Mouse (Mus musculus): ENCODE measurements around the gene Znhit1. TPM values are rescaled to one million over a fixed set of nuclear protein-coding genes. Genes with fewer than 3 reads are reported as not detected.
"Not testable (repeated sequence)": the region's sequence is repeated elsewhere in the genome, so short reads cannot be mapped to it uniquely, and the experiment has no call there.

The Znhit1 gene
- polyA plus RNA-seq, 1 experiment from 2014 or later: 114 TPM

DNA sequence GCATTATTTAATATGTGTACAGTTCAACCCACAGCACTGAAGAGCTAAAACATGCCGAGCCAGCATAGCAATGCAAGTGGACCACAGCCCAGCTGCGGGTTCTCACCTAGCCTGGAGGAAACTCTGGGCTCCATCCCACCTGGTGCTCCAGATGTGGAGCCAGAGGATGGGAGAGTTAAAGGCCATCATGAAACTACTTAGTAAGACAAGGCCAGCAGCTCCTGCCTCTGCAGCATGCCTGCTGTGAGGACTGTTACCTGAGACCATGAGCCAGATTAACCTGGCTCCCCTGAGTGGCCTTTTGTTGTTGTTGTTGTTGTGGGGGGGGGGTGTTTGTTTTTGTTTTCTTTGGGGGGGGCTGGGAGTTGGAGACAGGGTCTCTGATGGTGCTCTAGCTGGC, 44.4 kb downstream of the Znhit1 start:
- Histone ChIP-seq H3K36me3 (ENCODE audit: control insufficient read depth, insufficient read depth, low read length) (no peaks in the 10 kb centered on the region), H3K4me1 (ENCODE audit: control insufficient read depth, insufficient read depth, low read length) (no peaks in the 10 kb centered on the region), H3K4me2 (ENCODE audit: low read depth, severe bottlenecking) (no peak overlapping the region), H3K9ac (ENCODE audit: low read length) (no peak overlapping the region), H3K27me3 (ENCODE audit: control insufficient read depth, insufficient read depth, low read length) (no peaks in the 10 kb centered on the region), H3K9me3 (ENCODE audit: control insufficient read depth, low read length) (no peaks in the 10 kb centered on the region), H3K4me3 (ENCODE audit: low read depth, low read length) (no peak overlapping the region), H3K27ac (replicated peaks; ENCODE audit: low read depth, low read length) (no peak overlapping the region)
- ATAC-seq (ENCODE audit: insufficient number of reproducible peaks, low FRiP score, low TSS enrichment, low read depth): no peak
- 86% methylated on average over 2 of the region's 2 CpGs for WGBS
- DNase-seq (ENCODE audit: low spot score): no peak

DNA sequence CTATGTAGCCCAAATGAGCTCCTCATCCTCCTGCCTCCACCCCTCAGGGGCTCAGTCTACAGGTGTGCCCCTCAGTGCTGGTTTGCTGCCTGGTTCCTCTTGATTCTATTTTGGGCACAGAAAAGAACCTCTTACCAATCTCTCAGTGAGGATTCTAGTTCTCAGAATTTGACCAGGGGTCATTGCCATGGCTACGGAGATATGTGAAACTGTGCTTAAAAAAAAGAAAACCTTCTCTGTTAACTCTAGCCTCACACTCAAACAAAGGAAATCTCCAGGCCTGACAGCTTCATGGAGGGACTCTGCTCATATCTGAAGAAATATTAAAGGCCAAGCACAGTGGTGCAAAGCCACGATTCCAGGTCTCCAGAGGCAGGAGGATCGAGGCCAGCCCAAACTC, 45.0 kb downstream of the Znhit1 start:
- Histone ChIP-seq H3K9ac (ENCODE audit: low read length) (no peak overlapping the region), H3K9me3 (ENCODE audit: control insufficient read depth, low read length) (no peaks in the 10 kb centered on the region), H3K4me3 (ENCODE audit: low read depth, low read length) (no peak overlapping the region), H3K36me3 (ENCODE audit: control insufficient read depth, insufficient read depth, low read length) (no peaks in the 10 kb centered on the region), H3K27me3 (ENCODE audit: control insufficient read depth, insufficient read depth, low read length) (no peaks in the 10 kb centered on the region), H3K4me2 (ENCODE audit: low read depth, severe bottlenecking) (no peak overlapping the region), H3K4me1 (ENCODE audit: control insufficient read depth, insufficient read depth, low read length) (no peaks in the 10 kb centered on the region), H3K27ac (replicated peaks; ENCODE audit: low read depth, low read length) (no peak overlapping the region)
- 87% methylated on average over 3 of the region's 3 CpGs for WGBS
- no peak for ATAC-seq (ENCODE audit: insufficient number of reproducible peaks, low FRiP score, low TSS enrichment, low read depth)
- DNase-seq (ENCODE audit: low spot score): no peak

DNA sequence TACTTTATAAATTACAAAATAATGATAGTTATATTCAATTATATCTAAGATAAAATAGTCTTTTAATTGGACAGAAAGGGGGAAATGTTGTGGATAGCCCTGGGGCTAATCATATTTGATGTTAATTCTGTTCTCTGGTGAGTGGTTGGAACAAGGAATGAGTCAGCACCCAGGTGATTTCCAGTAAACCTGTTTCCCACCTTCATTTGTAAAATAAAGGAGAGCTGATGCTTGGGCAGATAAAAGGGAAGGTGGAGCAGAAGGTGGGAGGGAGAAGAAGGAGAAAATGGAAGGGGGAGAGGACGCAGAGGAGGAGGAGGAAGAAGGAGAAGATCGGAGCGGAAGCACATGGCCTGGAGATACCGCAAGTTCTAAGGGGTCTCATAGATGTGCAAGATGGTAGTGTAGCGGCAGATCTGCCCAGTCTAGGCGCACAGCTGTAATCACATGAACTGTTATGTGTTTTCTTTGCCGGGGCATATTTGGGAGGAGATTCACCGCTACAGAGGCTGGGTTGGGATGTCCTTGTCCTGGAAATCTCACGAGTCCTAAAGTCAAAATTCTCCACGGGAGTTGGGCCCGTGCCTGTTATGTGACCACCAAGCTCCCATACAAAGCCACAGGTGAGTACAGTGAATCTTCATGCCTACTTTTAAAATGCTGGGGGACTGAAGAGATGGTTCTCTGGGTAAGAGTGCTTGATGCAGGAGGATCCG, 46.8 kb downstream of the Znhit1 start:
- Histone ChIP-seq H3K9me3 (ENCODE audit: control insufficient read depth, low read length) (no peaks in the 10 kb centered on the region), H3K36me3 (ENCODE audit: control insufficient read depth, insufficient read depth, low read length) (no peaks in the 10 kb centered on the region), H3K4me2 (ENCODE audit: low read depth, severe bottlenecking) (no peak overlapping the region), H3K27ac (replicated peaks; ENCODE audit: low read depth, low read length) (no peak overlapping the region), H3K4me1 (ENCODE audit: control insufficient read depth, insufficient read depth, low read length) (no peaks in the 10 kb centered on the region), H3K9ac (ENCODE audit: low read length) (no peak overlapping the region), H3K4me3 (ENCODE audit: low read depth, low read length) (no peak overlapping the region), H3K27me3 (ENCODE audit: control insufficient read depth, insufficient read depth, low read length) (no peaks in the 10 kb centered on the region)
- 89% methylated on average over 12 of the region's 12 CpGs for WGBS
- no peak for ATAC-seq (ENCODE audit: insufficient number of reproducible peaks, low FRiP score, low TSS enrichment, low read depth)
- DNase-seq (ENCODE audit: low spot score): no peak

DNA sequence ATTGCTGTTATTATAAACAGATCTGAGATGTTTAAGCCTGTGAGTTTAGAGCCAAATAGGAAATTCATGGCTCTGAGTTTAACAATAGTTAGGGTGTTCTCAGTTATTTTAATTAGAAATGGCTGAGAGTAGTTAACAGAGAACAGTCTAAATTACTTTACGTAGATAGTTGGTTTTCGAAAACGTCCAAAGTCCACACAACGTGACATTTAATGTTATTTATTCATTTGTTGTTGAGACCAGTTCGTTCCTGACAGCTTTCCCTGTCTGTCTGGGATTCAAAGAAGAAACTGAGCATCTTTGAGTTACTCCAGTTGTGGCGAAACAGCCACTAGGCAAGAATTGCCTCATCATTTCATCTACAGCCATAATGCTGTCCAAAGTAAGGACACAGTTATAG, 47.8 kb downstream of the Znhit1 start:
- WGBS: 86% methylated on average over 6 of the region's 6 CpGs

DNA sequence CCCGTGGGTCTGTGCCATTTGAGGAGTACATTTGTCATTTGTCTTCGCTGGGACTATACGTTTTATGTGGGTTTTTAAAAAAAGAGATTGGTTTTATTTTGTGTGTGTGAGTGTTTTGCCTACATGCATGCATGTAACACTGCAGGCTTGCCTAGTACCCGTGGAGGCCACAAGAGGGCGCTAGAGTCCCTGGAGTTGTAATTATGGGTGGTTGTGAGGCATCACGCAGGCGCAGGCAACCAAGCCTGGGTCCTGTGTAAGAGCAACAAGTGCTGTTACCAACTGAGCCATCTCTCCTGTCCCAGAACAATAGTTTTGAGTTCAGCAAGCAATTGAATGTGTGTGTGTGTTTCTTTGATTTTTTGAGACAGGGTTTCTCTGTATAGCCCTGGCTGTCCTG, 48.5 kb downstream of the Znhit1 start:
- H3K4me1 ChIP-seq (ENCODE audit: control insufficient read depth, insufficient read depth, low read length): no peaks in the 10 kb centered on the region
- H3K4me3 ChIP-seq (ENCODE audit: low read depth, low read length): no peak overlapping the region
- H3K27me3 ChIP-seq (ENCODE audit: control insufficient read depth, insufficient read depth, low read length): no peaks in the 10 kb centered on the region
- no peak overlapping the region for H3K27ac ChIP-seq (replicated peaks; ENCODE audit: low read depth, low read length)
- H3K9me3 ChIP-seq (ENCODE audit: control insufficient read depth, low read length): no peaks in the 10 kb centered on the region
- no peak overlapping the region for H3K4me2 ChIP-seq (ENCODE audit: low read depth, severe bottlenecking)
- H3K9ac ChIP-seq (ENCODE audit: low read length): no peak overlapping the region
- DNase-seq (ENCODE audit: low spot score): no peak
- H3K36me3 ChIP-seq (ENCODE audit: control insufficient read depth, insufficient read depth, low read length): no peaks in the 10 kb centered on the region
- 71% methylated on average over 7 of the region's 7 CpGs for WGBS
- ATAC-seq (ENCODE audit: insufficient number of reproducible peaks, low FRiP score, low TSS enrichment, low read depth): no peak

More for the DNA sequence above, 47.8 kb downstream of the Znhit1 start:
- H3K4me2 ChIP-seq (ENCODE audit: low read depth, severe bottlenecking); H3K9me3 ChIP-seq (ENCODE audit: control insufficient read depth, low read length); H3K9ac ChIP-seq (ENCODE audit: low read length); H3K4me1 ChIP-seq (ENCODE audit: control insufficient read depth, insufficient read depth, low read length); H3K27ac ChIP-seq (replicated peaks; ENCODE audit: low read depth, low read length); ATAC-seq (ENCODE audit: insufficient number of reproducible peaks, low FRiP score, low TSS enrichment, low read depth); H3K27me3 ChIP-seq (ENCODE audit: control insufficient read depth, insufficient read depth, low read length); DNase-seq (ENCODE audit: low spot score); H3K4me3 ChIP-seq (ENCODE audit: low read depth, low read length); H3K36me3 ChIP-seq (ENCODE audit: control insufficient read depth, insufficient read depth, low read length): not testable (repeated sequence)

DNA sequence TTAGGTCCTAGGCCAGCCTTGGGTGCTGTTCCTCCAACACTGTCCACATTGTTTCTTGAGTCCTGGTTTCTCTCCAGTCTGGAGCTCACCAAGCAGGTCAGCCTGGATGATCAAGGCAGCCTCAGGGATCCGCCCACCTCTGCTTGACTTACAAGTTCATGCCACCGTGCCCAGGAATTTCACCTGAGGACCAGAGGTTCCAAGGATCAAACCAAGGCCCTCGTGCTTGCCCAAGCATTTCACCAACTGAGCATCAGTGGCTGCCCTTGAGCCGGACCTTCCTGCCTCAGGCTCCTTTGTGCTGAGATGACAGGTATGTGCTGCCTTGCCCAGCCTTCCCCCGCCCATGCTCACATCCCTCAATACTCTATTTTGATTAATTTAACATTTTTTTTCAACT, 50.2 kb downstream of the Znhit1 start:
- H3K4me3 ChIP-seq (ENCODE audit: low read depth, low read length): no peak overlapping the region
- no peak overlapping the region for H3K4me2 ChIP-seq (ENCODE audit: low read depth, severe bottlenecking)
- DNase-seq (ENCODE audit: low spot score): no peak
- no peaks in the 10 kb centered on the region for H3K4me1 ChIP-seq (ENCODE audit: control insufficient read depth, insufficient read depth, low read length)
- no peak overlapping the region for H3K27ac ChIP-seq (replicated peaks; ENCODE audit: low read depth, low read length)
- no peak overlapping the region for H3K9ac ChIP-seq (ENCODE audit: low read length)
- WGBS: 87% methylated on average over 5 of the region's 5 CpGs
- ATAC-seq (ENCODE audit: insufficient number of reproducible peaks, low FRiP score, low TSS enrichment, low read depth): no peak
- H3K27me3 ChIP-seq (ENCODE audit: control insufficient read depth, insufficient read depth, low read length): no peaks in the 10 kb centered on the region
- no peaks in the 10 kb centered on the region for H3K36me3 ChIP-seq (ENCODE audit: control insufficient read depth, insufficient read depth, low read length)
- H3K9me3 ChIP-seq (ENCODE audit: control insufficient read depth, low read length): no peaks in the 10 kb centered on the region

DNA sequence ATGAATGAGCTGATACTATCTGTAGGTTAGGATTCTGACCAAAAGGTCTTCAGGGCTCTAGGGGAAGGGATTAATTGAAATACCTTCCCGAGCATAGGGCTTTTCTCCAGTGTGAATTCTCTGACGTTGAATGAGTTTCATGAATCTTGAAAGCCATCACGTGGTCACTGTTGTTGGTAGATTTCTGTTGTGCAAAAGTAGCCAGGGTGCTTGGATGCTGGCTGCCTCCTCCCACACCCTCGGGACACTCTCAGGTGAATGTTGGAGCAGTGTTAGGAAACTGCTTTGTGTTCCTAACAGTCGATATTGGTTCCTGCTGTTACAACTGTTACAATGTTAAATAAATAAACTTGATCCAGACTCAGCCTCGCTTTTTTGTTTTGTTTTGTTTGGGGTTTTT, 51.1 kb downstream of the Znhit1 start:
- Histone ChIP-seq H3K36me3 (ENCODE audit: control insufficient read depth, insufficient read depth, low read length) (no peaks in the 10 kb centered on the region), H3K27me3 (ENCODE audit: control insufficient read depth, insufficient read depth, low read length) (no peaks in the 10 kb centered on the region), H3K4me2 (ENCODE audit: low read depth, severe bottlenecking) (no peak overlapping the region), H3K4me3 (ENCODE audit: low read depth, low read length) (no peak overlapping the region), H3K9ac (ENCODE audit: low read length) (no peak overlapping the region), H3K4me1 (ENCODE audit: control insufficient read depth, insufficient read depth, low read length) (no peaks in the 10 kb centered on the region), H3K27ac (replicated peaks; ENCODE audit: low read depth, low read length) (no peak overlapping the region), H3K9me3 (ENCODE audit: control insufficient read depth, low read length) (no peaks in the 10 kb centered on the region)
- DNase-seq (ENCODE audit: low spot score) (no peak), ATAC-seq (ENCODE audit: insufficient number of reproducible peaks, low FRiP score, low TSS enrichment, low read depth) (no peak)
- WGBS: 88% methylated on average over 6 of the region's 6 CpGs

DNA sequence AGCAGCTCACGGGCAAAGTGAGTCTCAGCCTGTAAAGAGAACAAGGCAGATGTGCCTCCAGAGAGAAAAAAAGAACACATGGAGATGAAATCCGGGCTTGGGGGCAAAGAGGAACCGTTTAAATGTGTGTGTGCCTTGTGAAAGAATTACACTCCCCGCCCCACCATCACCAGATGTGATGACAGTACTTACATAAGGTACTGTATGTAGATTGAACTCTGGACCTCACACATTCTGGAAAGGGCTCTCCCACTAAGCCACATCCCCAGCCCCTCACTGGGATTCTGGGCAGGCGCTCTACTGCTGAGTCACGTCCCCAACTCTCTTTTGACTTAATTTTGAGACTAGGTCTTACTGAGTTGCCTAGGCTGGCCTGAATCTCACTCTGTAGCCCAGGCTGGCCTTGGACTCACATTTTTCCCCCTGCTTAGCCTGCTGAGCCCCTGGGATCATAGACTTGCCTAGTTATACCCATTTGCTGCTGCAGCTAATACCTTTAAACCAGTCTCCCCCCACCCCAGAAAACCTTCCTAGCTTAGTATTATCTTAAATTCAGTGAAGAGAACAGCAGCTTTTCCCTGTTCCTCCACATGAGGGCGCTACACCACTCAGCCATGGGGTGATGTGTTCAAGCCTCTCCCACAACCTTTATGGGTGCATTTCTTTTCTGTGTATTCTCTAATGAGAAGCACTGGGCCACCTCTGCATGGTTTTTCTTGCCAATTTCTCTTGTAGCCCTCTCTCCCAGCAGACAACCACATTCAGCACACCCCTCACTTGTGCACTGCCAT, 51.7 kb downstream of the Znhit1 start:
- 67% methylated on average over 7 of the region's 7 CpGs for whole genome bisulfite sequencing
- Histone ChIP-seq H3K4me2 (ENCODE audit: low read depth, severe bottlenecking) (no peak overlapping the region), H3K9me3 (ENCODE audit: control insufficient read depth, low read length) (no peaks in the 10 kb centered on the region), H3K4me3 (ENCODE audit: low read depth, low read length) (no peak overlapping the region), H3K27ac (replicated peaks; ENCODE audit: low read depth, low read length) (no peak overlapping the region), H3K36me3 (ENCODE audit: control insufficient read depth, insufficient read depth, low read length) (no peaks in the 10 kb centered on the region), H3K4me1 (ENCODE audit: control insufficient read depth, insufficient read depth, low read length) (no peaks in the 10 kb centered on the region), H3K9ac (ENCODE audit: low read length) (no peak overlapping the region), H3K27me3 (ENCODE audit: control insufficient read depth, insufficient read depth, low read length) (no peaks in the 10 kb centered on the region)
- ATAC-seq (ENCODE audit: insufficient number of reproducible peaks, low FRiP score, low TSS enrichment, low read depth): no peak
- DNase-seq (ENCODE audit: low spot score): no peak
